Mouse (Mus musculus): ENCODE results near the gene Ampd2.
A peak's percentile ranks its signal among the peaks of the same experiment; 100 is the strongest.

Ampd2 gene

GRCm38 (mm10) chr3:108067370-108067934 is 19.0 kb downstream of the Ampd2 start:
- no peak for DNase-seq

- no peak for DNase-seq
These were observed 20.9 kb downstream of the Ampd2 start for GRCm38 (mm10) chr3:108065551-108065950.

GRCm38 (mm10) chr3:108064672-108065071 is 21.8 kb downstream of the Ampd2 start:
- DNase-seq, result no peak

GRCm38 (mm10) chr3:108062648-108063047 is 23.8 kb downstream of the Ampd2 start:
- DNase-seq, result no peak

GRCm38 (mm10) chr3:108061420-108061819 is 25.0 kb downstream of the Ampd2 start:
- peak; percentile 53 for DNase-seq

GRCm38 (mm10) chr3:108050493-108050892 is 36.0 kb downstream of the Ampd2 start:
- no peak for DNase-seq

- no peak for DNase-seq
These were observed 38.1 kb downstream of the Ampd2 start for GRCm38 (mm10) chr3:108048306-108048705.

GRCm38 (mm10) chr3:108046944-108047655 is 39.4 kb downstream of the Ampd2 start:
- no peak for DNase-seq

- DNase-seq, result peak; percentile 79
These were observed 41.9 kb downstream of the Ampd2 start, which contains the start of gene Gstm4 for GRCm38 (mm10) chr3:108044394-108045140. Gene Gstm4, minus strand, starts transcription at chr3:108044894.

- DNase-seq, result no peak
These were observed 53.3 kb downstream of the Ampd2 start for GRCm38 (mm10) chr3:108033156-108033555.

GRCm38 (mm10) chr3:108032113-108032512 is 54.3 kb downstream of the Ampd2 start:
- no peak for DNase-seq

GRCm38 (mm10) chr3:108028641-108029365 is 57.6 kb downstream of the Ampd2 start:
- DNase-seq, result no peak

- no peak for DNase-seq
These were observed 59.9 kb downstream of the Ampd2 start for GRCm38 (mm10) chr3:108026597-108026996.

GRCm38 (mm10) chr3:108026049-108026448 is 60.4 kb downstream of the Ampd2 start:
- DNase-seq, result no peak

- no peak for DNase-seq
These were observed 61.1 kb downstream of the Ampd2 start for GRCm38 (mm10) chr3:108025318-108025717.

Data from cerebellum, adult 8-10 months (tissue).